Comparison of ENCODE assay signal across 29 mouse cellular contexts in the genomic region with DNA sequence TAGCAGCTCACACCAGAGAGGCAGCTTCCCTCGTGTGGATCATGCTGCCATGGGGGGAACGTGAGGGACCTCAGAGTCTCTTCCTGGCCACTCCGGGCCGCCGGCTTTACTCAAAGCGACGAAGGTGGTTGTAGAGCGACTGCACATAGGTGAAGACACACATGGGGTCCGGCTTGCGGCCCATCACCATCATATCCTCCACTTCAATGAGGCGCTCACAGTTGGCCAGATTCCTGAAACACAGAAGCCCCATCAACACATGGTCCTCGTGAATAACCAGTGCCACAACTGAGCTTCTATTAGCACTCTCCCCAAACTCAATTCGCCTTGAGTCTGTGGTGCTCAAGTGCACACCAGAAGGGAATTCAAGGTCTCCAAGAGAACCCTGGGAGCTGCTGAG. TPM values are rescaled to one million over a fixed set of nuclear protein-coding genes. Genes with fewer than 3 reads are reported as not detected.
"Had no signal": no experiment of that assay in that cellular context is flagged by ENCODE, and none has a peak within 500 bp of the region (broad histone marks: within the 10 kb centered on the region; RNA-seq: fewer than 3 reads in every experiment).

No protein-coding gene starts in this region.

- H3K27me3 ChIP-seq: heart, embryonic 12.5 days; hindbrain, embryonic 12.5 days; intestine, embryonic 15.5 days; limb, embryonic 12.5 days had no signal

- H3K36me3 ChIP-seq: hindbrain, embryonic 12.5 days; intestine, embryonic 15.5 days; limb, embryonic 10.5 days; limb, embryonic 12.5 days had no signal

- H3K9ac ChIP-seq: heart, embryonic 12.5 days; hindbrain, embryonic 12.5 days; hindbrain, embryonic 14.5 days; intestine, embryonic 15.5 days; limb, embryonic 12.5 days had no signal

- H3K4me2 ChIP-seq: heart, embryonic 12.5 days; hindbrain, embryonic 12.5 days; hindbrain, embryonic 14.5 days; intestine, embryonic 15.5 days; limb, embryonic 12.5 days; liver, embryonic 11.5 days had no signal

- ATAC-seq: hindbrain, embryonic 16.5 days; inflammation-experienced regulatory T-cells, adult 6 months; intestine, embryonic 15.5 days; intestine, postnatal 0 days had no signal

- H3K27ac ChIP-seq: heart, embryonic 10.5 days; hindbrain, embryonic 10.5 days; hindbrain, embryonic 12.5 days; hindbrain, embryonic 14.5 days; intestine, embryonic 15.5 days; layer of hippocampus, adult 2 months; left cerebral cortex, adult 2 months; limb, embryonic 10.5 days; limb, embryonic 12.5 days had no signal

- DNase-seq: gastrocnemius, postnatal 14 days; gastrocnemius, postnatal 36 days; heart, postnatal 10 days; heart, postnatal 4 days; kidney, adult 18-20 months; kidney, adult 8-10 months; kidney, postnatal 10 days; kidney, postnatal 25 days; kidney, postnatal 4 days; liver had no signal

- H3K4me1 ChIP-seq: hindbrain, embryonic 10.5 days had no signal

- H3K4me3 ChIP-seq: heart, embryonic 10.5 days; heart, embryonic 12.5 days; hindbrain, embryonic 10.5 days; hindbrain, embryonic 12.5 days; intestine, embryonic 15.5 days; layer of hippocampus, adult 2 months; left cerebral cortex, adult 2 months; limb, embryonic 10.5 days; limb, embryonic 12.5 days had no signal

- H3K9me3 ChIP-seq: heart, embryonic 10.5 days; hindbrain, embryonic 10.5 days; hindbrain, embryonic 12.5 days; intestine, embryonic 15.5 days; limb, embryonic 10.5 days; limb, embryonic 12.5 days had no signal

RNA-seq across cellular contexts. Expression of a gene that starts 20.3 kb away (rescaled TPM):
- polyA plus RNA-seq: inflammation-experienced regulatory T-cells, adult 6 months had no signal

RNA-seq across cellular contexts. Expression of a gene that starts 28.9 kb away (rescaled TPM):
- total RNA-seq: heart, postnatal 25 days had no signal
- polyA plus RNA-seq: inflammation-experienced regulatory T-cells, adult 6 months had no signal

RNA-seq across cellular contexts. Expression of a gene that starts 44.1 kb away (rescaled TPM):
- total RNA-seq: granulocyte monocyte progenitor cell, adult 5-6 weeks; heart, postnatal 10 days; heart, postnatal 4 days; layer of hippocampus, adult 2 months; layer of hippocampus, postnatal 10 days; left cerebral cortex, postnatal 14 days had no signal
- polyA plus RNA-seq: heart, embryonic 10.5 days; heart, embryonic 12.5 days; heart, embryonic 14.5 days; hindbrain, embryonic 10.5 days; hindbrain, embryonic 16.5 days; inflammation-experienced regulatory T-cells, adult 6 months; liver, embryonic 11.5 days had no signal
